18 mouse cellular contexts compared by ENCODE assay signal in the genomic region with DNA sequence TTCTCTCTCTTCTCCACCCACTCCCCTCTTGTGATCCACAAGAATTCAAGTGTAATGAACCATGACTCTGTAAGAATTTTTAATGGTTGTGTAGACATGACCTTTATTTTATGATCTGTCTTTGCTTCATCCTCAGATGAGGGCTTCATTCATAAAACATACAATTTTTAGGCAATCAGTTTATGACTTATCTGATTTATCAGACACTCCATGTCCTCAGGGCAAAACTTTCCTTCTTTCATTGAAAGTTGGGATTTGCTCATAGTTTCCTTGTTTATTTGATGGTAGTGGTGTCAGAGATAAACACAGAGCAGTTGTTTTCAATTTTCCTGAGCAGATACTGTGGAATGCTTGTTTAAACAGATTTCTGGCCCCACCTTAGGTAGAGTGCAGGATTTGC.
A peak's percentile ranks its signal among the peaks of the same experiment; 100 is the strongest.
DNase-seq lines count a peak whose midpoint lies in the region; ATAC-seq and TF ChIP-seq lines count a peak whose summit lies in the region.
"Had no signal": no experiment of that assay in that cellular context is flagged by ENCODE, and none has a peak within 500 bp of the region (broad histone marks: within the 10 kb centered on the region; RNA-seq: fewer than 3 reads in every experiment).

No protein-coding gene starts in this region.

- no peak for TF ChIP-seq CTCF in kidney, postnatal 0 days (IDR thresholded peaks at IDR 0.05; ENCODE audit: low read depth)

- no peaks in the 10 kb centered on the region for H3K36me3 ChIP-seq in kidney, postnatal 0 days (ENCODE audit: insufficient read depth, low read length)
- H3K36me3 ChIP-seq: embryonic facial prominence, embryonic 10.5 days; embryonic facial prominence, embryonic 12.5 days; forebrain, embryonic 15.5 days had no signal

- no peaks in the 10 kb centered on the region for H3K27me3 ChIP-seq in kidney, postnatal 0 days (ENCODE audit: insufficient read depth, low read length)
- H3K27me3 ChIP-seq: embryonic facial prominence, embryonic 12.5 days; forebrain, embryonic 13.5 days; forebrain, embryonic 15.5 days had no signal

- no peak overlapping the region for H3K27ac ChIP-seq in kidney, postnatal 0 days
- H3K27ac ChIP-seq: embryonic facial prominence, embryonic 10.5 days; embryonic facial prominence, embryonic 12.5 days; forebrain, embryonic 13.5 days; forebrain, embryonic 15.5 days had no signal

- no peak for ATAC-seq in kidney, postnatal 0 days (replicated peaks; ENCODE audit: low FRiP score, low read depth)
- no peak for ATAC-seq in erythroblast, adult 5-6 weeks (replicated peaks; ENCODE audit: low FRiP score, poor library complexity, severe bottlenecking)
- ATAC-seq: forebrain, embryonic 13.5 days; forebrain, embryonic 15.5 days; forebrain, postnatal 0 days had no signal

- H3K9me3 ChIP-seq in kidney, postnatal 0 days (replicated peaks; ENCODE audit: low read length): no peaks in the 10 kb centered on the region
- H3K9me3 ChIP-seq: embryonic facial prominence, embryonic 10.5 days; embryonic facial prominence, embryonic 12.5 days; forebrain, embryonic 13.5 days; forebrain, embryonic 15.5 days had no signal

- DNase-seq in kidney, postnatal 0 days (ENCODE audit: low spot score): peak; percentile 34
- no peak for DNase-seq in kidney, adult 11 months
- peak; percentile 51 for DNase-seq in NIH3T3 (ENCODE audit: low read depth)
- DNase-seq in lung, postnatal 10 days: no peak
- DNase-seq: adrenal gland, adult 2 months; adrenal gland, postnatal 10 days; adrenal gland, postnatal 25 days; cerebellum, adult 11-12 months; cerebellum, adult 2 months; cerebellum, adult 9-10 months; cerebellum, postnatal 10 days; cerebellum, postnatal 25 days; forebrain, postnatal 0 days had no signal

- no peak overlapping the region for H3K4me2 ChIP-seq in kidney, postnatal 0 days (ENCODE audit: low read length)
- H3K4me2 ChIP-seq: embryonic facial prominence, embryonic 12.5 days; forebrain, embryonic 13.5 days; forebrain, embryonic 15.5 days had no signal

- no peak overlapping the region for H3K9ac ChIP-seq in kidney, postnatal 0 days (ENCODE audit: low read depth, low read length)
- H3K9ac ChIP-seq: embryonic facial prominence, embryonic 12.5 days; forebrain, embryonic 13.5 days; forebrain, embryonic 15.5 days; forebrain, postnatal 0 days had no signal

- no peak overlapping the region for H3K4me3 ChIP-seq in kidney, postnatal 0 days (replicated peaks; ENCODE audit: low read depth, low read length)
- H3K4me3 ChIP-seq: embryonic facial prominence, embryonic 10.5 days; embryonic facial prominence, embryonic 12.5 days; forebrain, embryonic 13.5 days; forebrain, embryonic 15.5 days had no signal

- H3K4me1 ChIP-seq in kidney, postnatal 0 days (replicated peaks; ENCODE audit: insufficient read depth, low read length): no peaks in the 10 kb centered on the region
- H3K4me1 ChIP-seq: embryonic facial prominence, embryonic 10.5 days; forebrain, embryonic 13.5 days; forebrain, embryonic 15.5 days had no signal

Comparison
In these comparisons a context has a peak if more than half of its experiments do, and no peak if none do; other contexts are left out.
1. DNase-seq: peak in kidney, postnatal 0 days (single experiment) and NIH3T3 (single experiment); none in kidney, adult 11 months (single experiment) and lung, postnatal 10 days (single experiment).